Mouse (Mus musculus) WW6 (cell line): Measurements from ENCODE around the gene Csad.
A peak's percentile ranks its signal among the peaks of the same experiment; 100 is the strongest.
"Not testable (repeated sequence)": the region's sequence is repeated elsewhere in the genome, so short reads cannot be mapped to it uniquely, and the experiment has no call there.

ENCODE experiments used
- DNase-seq: peaks from one replicate; pipeline ENCODE4 v3.0.0-alpha.2; 2013; ENCODE audit warnings: low read depth, low spot score

The Csad gene

GRCm38 (mm10) chr15:102165468-102166100 lies 38.9 kb downstream of the Csad start:
- no peak for DNase-seq

- DNase-seq: no peak
These were observed 40.4 kb downstream of the Csad start for GRCm38 (mm10) chr15:102163900-102164693.

- DNase-seq: no peak
These were observed 44.0 kb downstream of the Csad start for GRCm38 (mm10) chr15:102160415-102161060.

GRCm38 (mm10) chr15:102156836-102157235 lies 47.7 kb downstream of the Csad start:
- no peak for DNase-seq

- DNase-seq: not testable (repeated sequence)
These were observed 49.5 kb downstream of the Csad start for GRCm38 (mm10) chr15:102155006-102155405.

GRCm38 (mm10) chr15:102152646-102153045 lies 51.9 kb downstream of the Csad start:
- DNase-seq: no peak

GRCm38 (mm10) chr15:102150301-102151135 lies 54.0 kb downstream of the Csad start, which contains the start of gene Soat2:
TSS of gene Soat2 (plus strand) at chr15:102150526.
- DNase-seq: no peak

- DNase-seq: no peak
These were observed 55.0 kb downstream of the Csad start for GRCm38 (mm10) chr15:102149561-102149960.

GRCm38 (mm10) chr15:102147674-102148402 lies 56.7 kb downstream of the Csad start:
- DNase-seq: no peak

GRCm38 (mm10) chr15:102146882-102147281 lies 57.6 kb downstream of the Csad start:
- no peak for DNase-seq

- DNase-seq: no peak
These were observed 58.4 kb downstream of the Csad start for GRCm38 (mm10) chr15:102146089-102146488.

- DNase-seq: no peak
These were observed 59.2 kb downstream of the Csad start for GRCm38 (mm10) chr15:102145330-102145729.

- DNase-seq: no peak
These were observed 59.8 kb downstream of the Csad start for GRCm38 (mm10) chr15:102144726-102145125.

- DNase-seq: no peak
These were observed 60.2 kb downstream of the Csad start, which contains the start of gene Igfbp6 for GRCm38 (mm10) chr15:102144274-102144711. TSS of gene Igfbp6 (plus strand) at chr15:102144362.

GRCm38 (mm10) chr15:102142914-102143912 lies 61.3 kb downstream of the Csad start:
- DNase-seq: no peak

GRCm38 (mm10) chr15:102141120-102141519 lies 63.4 kb downstream of the Csad start:
- no peak for DNase-seq

- peak; percentile 90 for DNase-seq
These were observed 68.3 kb downstream of the Csad start, which contains the start of gene Spryd3 for GRCm38 (mm10) chr15:102136129-102136758. TSS of gene Spryd3 (minus strand) at chr15:102136234.

GRCm38 (mm10) chr15:102135522-102136128 lies 68.9 kb downstream of the Csad start:
- no peak for DNase-seq
